Mouse (Mus musculus) hindbrain, postnatal 0 days (tissue): Measurements from ENCODE around the gene Sema3d. TPM values are rescaled to one million over a fixed set of nuclear protein-coding genes. Genes with fewer than 3 reads are reported as not detected.

Experiments
- ATAC-seq: fragments of 200-750 bp; cut with Nextera tagmentation; 2 replicates; pipeline ENCODE4 v1.8.0; 2017; ENCODE audit warnings: mild to moderate bottlenecking, moderate TSS enrichment, moderate library complexity
- DNase-seq: peaks from one replicate; pipeline ENCODE4 v3.0.0-alpha.2; 2015; ENCODE audit warnings: low spot score
- H3K27ac ChIP-seq: fragments of 300-500 bp; sonication (generic); 2 replicates; pipeline ENCODE4 v1.5.1; 2014; ENCODE audit warnings: mild to moderate bottlenecking
- H3K27me3 ChIP-seq: fragments of 300-500 bp; sonication (generic); 2 replicates; pipeline ENCODE4 v1.6.1; 2014; ENCODE audit warnings: low read length, mixed read lengths; ENCODE audit not compliant: insufficient read depth
- H3K36me3 ChIP-seq: fragments of 300-500 bp; sonication (generic); 2 replicates; pipeline ENCODE4 v1.6.1; 2014; ENCODE audit warnings: low read length, mixed read lengths; ENCODE audit not compliant: insufficient read depth
- H3K4me1 ChIP-seq: fragments of 300-500 bp; sonication (generic); 2 replicates; pipeline ENCODE4 v1.6.1; 2014; ENCODE audit warnings: antibody characterized with exemption, low read length, mixed read lengths; ENCODE audit not compliant: insufficient read depth
- H3K4me2 ChIP-seq: fragments of 300-500 bp; sonication (generic); 2 replicates; pipeline ENCODE4 v1.6.1; 2014; ENCODE audit warnings: low read depth, mild to moderate bottlenecking, low read length, moderate library complexity, mixed read lengths
- H3K4me3 ChIP-seq: fragments of 300-500 bp; sonication (generic); 2 replicates; pipeline ENCODE4 v1.5.1; 2014; ENCODE audit warnings: low read length
- H3K9ac ChIP-seq: fragments of 300-500 bp; sonication (generic); replicated peaks from 2 replicates; pipeline ENCODE4 v1.6.1; 2014; ENCODE audit warnings: mild to moderate bottlenecking, low read length, moderate library complexity, mixed read lengths
- H3K9me3 ChIP-seq: fragments of 300-500 bp; sonication (generic); 2 replicates; pipeline ENCODE4 v1.6.1; 2016; ENCODE audit warnings: low read length, mixed read lengths
- CTCF ChIP-seq: IDR thresholded peaks from 2 replicates; pipeline ENCODE4 v1.5.1; 2016; ENCODE audit warnings: antibody characterized with exemption, control low read depth, low read depth
- WGBS: fragments of 180-500 bp; shearing (Covaris S2); extraction: QIAGEN DNeasy Blood & Tissue Kit; methylation state at CpG from one replicate; pipeline ENCODE4 v1.1.7; 2014; 5-methylcytosine and 5-hydroxymethylcytosine counted together
- polyA plus RNA-seq: library from polyadenylated mRNA; unstranded; fragments of >200 nt; fragmentation: Nextera tagmentation; extraction: Ambion mirVana; gene quantifications from 2 replicates; pipeline ENCODE4 v1.2.1, GENCODE M21; 2015
- total RNA-seq: library from RNA; depleted of rRNA; stranded (reverse); fragments of >200 nt; gene quantifications from 2 replicates; pipeline ENCODE4 v1.2.3, GENCODE M21; 2014

The Sema3d gene
- total and polyA plus RNA-seq, 2 experiments from 2014 or later = 2.7 to 3.3 TPM

- H3K27me3 ChIP-seq = no peaks in the 10 kb centered on the region
- ATAC-seq (no peak), DNase-seq (no peak)
- no peak for TF ChIP-seq CTCF
- H3K36me3 ChIP-seq = no peaks in the 10 kb centered on the region
- H3K9me3 ChIP-seq = no peaks in the 10 kb centered on the region
- H3K9ac ChIP-seq = no peak overlapping the region
- H3K27ac ChIP-seq = no peak overlapping the region
- WGBS = 51% methylated on average over 3 of the region's 3 CpGs
- H3K4me1 ChIP-seq = no peaks in the 10 kb centered on the region
- H3K4me3 ChIP-seq = no peak overlapping the region
- no peak overlapping the region for H3K4me2 ChIP-seq
These were observed 200.2 kb downstream of the Sema3d start for GRCm38 (mm10) chr5:12583293-12583834.

- Histone ChIP-seq H3K4me2 (no peak overlapping the region), H3K9ac (no peak overlapping the region), H3K4me3 (no peak overlapping the region), H3K36me3 (no peaks in the 10 kb centered on the region), H3K27ac (no peak overlapping the region), H3K27me3 (no peaks in the 10 kb centered on the region), H3K4me1 (no peaks in the 10 kb centered on the region), H3K9me3 (no peaks in the 10 kb centered on the region)
- no peak for DNase-seq
- TF ChIP-seq CTCF = no peak
- WGBS = 85% methylated on average over 9 of the region's 9 CpGs
- ATAC-seq = no peak
These were observed 201.7 kb downstream of the Sema3d start for GRCm38 (mm10) chr5:12584886-12585285.

DNA sequence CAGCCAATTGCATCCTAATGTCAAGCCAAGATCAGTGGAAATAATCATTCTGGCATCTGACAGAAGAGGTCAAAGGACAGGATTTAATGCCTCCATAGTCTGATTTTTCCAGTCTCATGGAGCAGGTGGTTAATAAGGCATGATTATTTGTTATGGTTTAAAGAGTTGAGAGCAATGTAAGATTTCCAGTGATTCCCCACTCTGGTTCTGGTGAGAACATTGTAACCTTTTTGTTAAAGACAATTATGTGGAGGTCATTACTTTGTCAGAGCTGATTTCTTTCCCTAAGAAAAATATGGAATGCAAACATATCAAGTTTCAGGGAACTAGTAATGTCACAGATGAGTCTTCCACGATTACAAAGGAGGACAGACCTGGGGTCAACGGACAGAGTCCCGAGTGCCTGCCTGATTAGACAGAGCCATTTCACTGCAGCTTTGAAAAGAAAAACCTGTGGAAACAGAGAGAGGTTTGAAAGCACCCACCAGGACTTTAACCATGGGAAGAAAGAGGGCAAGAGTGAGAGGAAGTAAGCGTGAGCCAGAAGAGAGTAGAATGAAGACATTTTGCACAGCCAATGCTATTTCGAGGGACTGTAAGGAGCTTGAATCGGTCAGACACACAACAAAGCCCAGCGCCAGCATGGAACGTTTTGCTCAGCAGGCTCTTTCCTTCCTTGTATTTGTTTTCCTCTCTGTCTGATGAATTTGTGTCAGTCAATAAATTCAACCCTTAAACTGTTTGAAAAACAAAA, 251.2 kb downstream of the Sema3d start:
- no peaks in the 10 kb centered on the region for H3K27me3 ChIP-seq
- 15% methylated on average over 8 of the region's 8 CpGs for WGBS
- H3K9me3 ChIP-seq = no peaks in the 10 kb centered on the region
- ATAC-seq (no peak), DNase-seq (peak; percentile 21)
- H3K27ac ChIP-seq = no peak overlapping the region
- H3K4me1 ChIP-seq = no peaks in the 10 kb centered on the region
- no peak overlapping the region for H3K4me2 ChIP-seq
- TF ChIP-seq CTCF = no peak
- no peaks in the 10 kb centered on the region for H3K36me3 ChIP-seq
- H3K9ac ChIP-seq = no peak overlapping the region
- no peak overlapping the region for H3K4me3 ChIP-seq

GRCm38 (mm10) chr5:12637763-12638468, 254.7 kb downstream of the Sema3d start:
- Histone ChIP-seq H3K4me2 (no peak overlapping the region), H3K27me3 (no peaks in the 10 kb centered on the region), H3K27ac (no peak overlapping the region), H3K36me3 (no peaks in the 10 kb centered on the region), H3K9me3 (no peaks in the 10 kb centered on the region), H3K4me1 (no peaks in the 10 kb centered on the region), H3K4me3 (no peak overlapping the region), H3K9ac (no peak overlapping the region)
- 87% methylated on average over 7 of the region's 7 CpGs for WGBS
- no peak for TF ChIP-seq CTCF
- ATAC-seq (no peak), DNase-seq (no peak)
